Comparison of ENCODE assay signal across 10 mouse cellular contexts in the genomic region with DNA sequence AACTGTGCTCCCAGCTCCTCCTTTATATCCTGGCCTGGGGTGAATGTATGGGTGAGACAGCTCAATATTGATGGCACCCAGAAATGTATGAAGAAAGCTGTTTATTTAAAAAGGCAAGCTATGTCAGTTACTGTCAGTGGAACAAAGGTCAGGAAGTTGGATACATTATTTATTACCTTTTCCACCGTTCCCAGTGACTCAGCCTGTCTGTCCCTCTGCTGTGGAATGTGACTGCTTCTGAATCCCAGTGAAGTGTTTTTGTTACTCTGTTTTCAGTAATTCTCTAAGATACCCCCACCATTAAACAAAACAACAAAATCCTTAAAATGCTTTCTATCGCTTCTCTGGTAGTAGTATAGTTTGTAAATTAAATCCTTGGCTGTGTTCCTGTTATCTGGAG. TPM values are rescaled to one million over a fixed set of nuclear protein-coding genes. Genes with fewer than 3 reads are reported as not detected.
"Had no signal": no experiment of that assay in that cellular context is flagged by ENCODE, and none has a peak within 500 bp of the region (broad histone marks: within the 10 kb centered on the region; RNA-seq: fewer than 3 reads in every experiment).

No protein-coding gene starts in this region.

- H3K27ac ChIP-seq: hindbrain, postnatal 0 days; limb, embryonic 13.5 days; midbrain, embryonic 12.5 days had no signal

- DNase-seq: left cerebral cortex, postnatal 4 days; lung, adult 18-20 months; right cerebral cortex, adult 18-20 months; thymus, adult 18-20 months; thymus, postnatal 14 days had no signal

- H3K27me3 ChIP-seq: limb, embryonic 13.5 days had no signal

- H3K4me2 ChIP-seq: limb, embryonic 13.5 days; midbrain, embryonic 12.5 days had no signal

- H3K36me3 ChIP-seq: limb, embryonic 13.5 days; midbrain, embryonic 12.5 days had no signal

- H3K9me3 ChIP-seq: limb, embryonic 13.5 days; midbrain, embryonic 12.5 days had no signal

- H3K4me3 ChIP-seq: limb, embryonic 13.5 days; midbrain, embryonic 12.5 days had no signal

- H3K9ac ChIP-seq: limb, embryonic 13.5 days; midbrain, embryonic 12.5 days had no signal

- ATAC-seq: hindbrain, postnatal 0 days; midbrain, embryonic 16.5 days had no signal

RNA-seq across cellular contexts. Expression of a gene that starts 3.0 kb away (rescaled TPM):
- polyA plus RNA-seq: stomach, embryonic 14.5 days had no signal
